Mouse (Mus musculus): Measurements from ENCODE around the gene Krt14.
"Not testable (repeated sequence)": the region's sequence is repeated elsewhere in the genome, so short reads cannot be mapped to it uniquely, and the experiment has no call there.

The Krt14 gene

DNA sequence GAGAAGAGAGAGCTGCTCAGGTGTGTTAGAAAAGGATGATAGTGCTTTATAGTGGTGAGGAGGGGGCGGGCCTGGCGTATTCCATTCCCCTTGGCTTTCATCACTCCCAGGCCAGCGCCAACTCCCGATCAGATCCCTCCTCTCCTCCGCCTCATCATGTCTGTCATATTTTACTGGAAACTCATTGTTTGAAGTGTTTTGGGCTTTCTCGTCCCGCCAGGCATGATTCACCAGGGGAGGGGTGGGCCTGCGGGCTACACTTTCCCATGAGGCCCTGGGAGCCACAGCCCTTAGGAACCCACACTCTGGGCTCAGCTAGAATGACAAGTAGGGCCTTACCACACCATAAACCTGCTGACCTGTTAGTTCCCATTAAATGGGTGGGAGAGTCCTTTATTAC is at the start of gene Krt14:
Gene Krt14 (minus strand): TSS at position 51 of the 400 bp plus-strand sequence.
- no peak for DNase-seq

DNA sequence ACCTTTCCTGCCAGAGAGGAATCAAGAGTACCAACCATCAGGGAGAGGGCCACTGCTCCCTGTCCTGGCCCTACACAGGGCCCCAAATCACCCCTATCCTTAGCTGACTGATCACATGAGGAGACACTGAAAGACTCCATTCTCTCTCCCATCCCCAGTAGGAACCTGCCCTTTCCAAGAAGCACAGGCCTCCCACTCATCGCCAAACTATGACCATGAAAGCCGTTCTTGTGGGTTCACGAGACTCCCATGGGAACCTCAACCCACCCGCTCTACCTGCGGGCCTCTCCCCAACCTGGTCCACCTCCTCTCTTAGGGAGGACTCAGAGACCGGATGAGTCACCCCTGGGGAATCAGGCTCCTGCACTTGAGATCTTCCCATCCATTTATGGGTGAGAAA is 48.2 kb upstream of the Krt14 start:
- no peak for DNase-seq

DNA sequence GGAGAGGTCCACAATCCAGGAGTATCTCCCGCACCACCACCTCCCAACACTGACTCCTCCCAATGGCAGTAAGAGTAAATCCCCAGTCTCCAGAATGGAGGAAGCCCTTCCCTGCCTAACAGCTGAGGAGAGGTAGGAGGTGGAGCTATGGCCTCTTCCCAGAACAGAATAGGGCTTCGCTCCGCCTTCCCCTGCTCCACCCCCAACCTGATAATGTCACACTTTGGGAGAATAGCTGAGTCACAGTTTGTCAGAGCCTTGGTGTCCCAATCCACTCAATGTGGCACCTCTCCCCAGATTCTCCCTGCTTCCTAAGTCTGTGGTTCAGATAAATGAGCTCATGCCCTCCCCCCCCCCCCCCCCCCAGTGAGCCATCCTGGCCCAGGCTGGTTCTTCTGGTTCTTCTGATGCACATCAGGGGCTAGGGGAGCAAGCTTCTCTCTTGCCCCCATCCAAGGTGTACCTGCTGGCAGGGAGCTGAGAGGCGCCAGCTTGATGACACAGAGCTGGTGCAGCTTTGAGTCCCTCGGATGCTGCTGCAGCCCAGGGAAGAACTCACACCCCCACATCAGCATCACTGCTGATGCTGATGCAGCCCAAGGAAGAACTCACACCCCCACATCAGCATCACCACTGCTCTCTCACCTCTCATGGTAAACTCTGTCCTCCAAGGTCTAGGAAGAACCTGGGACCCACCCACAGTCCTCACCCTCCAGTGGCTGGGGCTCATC is 47.2 kb upstream of the Krt14 start:
- DNase-seq = no peak

DNA sequence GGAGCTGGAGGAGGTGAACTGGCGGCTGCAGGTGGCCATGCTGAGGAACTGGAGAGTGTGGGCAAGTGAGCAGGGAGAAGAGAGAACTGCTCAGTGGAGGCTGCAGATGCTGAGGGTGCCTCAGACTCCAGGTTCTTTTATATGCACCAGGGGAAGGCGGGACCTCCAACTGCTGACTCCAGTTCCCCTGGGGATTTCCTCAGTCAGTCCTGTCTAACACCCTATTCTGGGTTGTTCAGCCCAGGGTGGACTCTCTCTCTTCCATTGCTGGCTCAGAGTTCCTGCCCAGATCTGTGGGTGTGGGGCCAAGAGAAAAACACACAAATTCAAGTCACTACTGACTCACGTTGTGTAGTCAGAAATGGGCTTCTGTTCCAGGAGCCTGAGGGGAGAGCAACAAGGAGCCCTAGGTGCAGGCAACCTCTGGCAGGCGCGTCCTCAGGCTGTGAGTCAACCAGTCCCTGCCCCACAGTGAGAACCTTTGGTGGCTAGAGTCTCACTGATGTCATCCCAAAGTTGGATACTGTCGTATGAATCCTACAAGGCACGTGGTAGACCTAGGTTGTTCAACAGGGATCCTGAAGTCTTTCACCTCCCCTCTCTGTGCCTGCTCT is 41.6 kb upstream of the Krt14 start, which contains the start of gene Krt16:
Gene Krt16 (minus strand): TSS at position 51 of the 614 bp plus-strand sequence.
- no peak for DNase-seq

DNA sequence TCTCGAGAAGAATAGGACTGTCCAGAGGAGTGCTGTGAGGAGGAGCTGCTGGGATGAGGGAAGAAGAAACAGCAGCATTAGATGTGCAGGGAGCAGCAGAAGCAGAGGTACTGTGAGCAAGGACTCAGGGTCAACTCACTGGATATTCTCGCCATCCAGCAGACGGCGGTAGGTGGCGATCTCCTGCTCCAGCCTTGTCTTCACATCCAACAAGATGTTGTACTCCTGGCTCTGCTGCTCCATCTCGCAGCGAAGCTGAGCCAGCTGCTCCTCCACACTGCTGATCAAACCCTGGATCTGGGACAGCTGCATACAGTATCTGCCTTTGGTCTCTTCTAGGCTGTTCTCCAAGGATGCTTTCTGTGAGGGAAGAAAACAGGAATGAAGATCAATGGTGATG is 39.1 kb upstream of the Krt14 start:
- not testable (repeated sequence) for DNase-seq

DNA sequence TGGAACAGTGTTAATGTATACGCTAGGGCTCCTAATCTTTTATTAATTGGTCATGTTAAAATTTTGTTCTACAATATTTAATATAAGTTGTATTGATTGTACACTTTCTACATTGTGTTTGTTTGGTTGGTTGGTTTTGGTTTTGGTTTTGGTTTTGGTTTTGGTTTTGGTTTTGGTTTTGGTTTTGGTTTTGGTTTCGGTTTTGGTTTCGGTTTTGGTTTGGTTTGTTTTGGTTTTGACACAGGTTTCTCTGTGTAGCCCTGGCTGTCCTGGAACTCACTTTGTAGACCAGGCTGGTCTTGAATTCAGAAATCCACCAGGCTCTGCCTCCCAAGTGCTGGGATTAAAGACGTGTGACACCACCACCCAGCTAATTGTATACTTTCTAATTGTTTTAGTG is 32.9 kb upstream of the Krt14 start:
- not testable (repeated sequence) for DNase-seq

DNA sequence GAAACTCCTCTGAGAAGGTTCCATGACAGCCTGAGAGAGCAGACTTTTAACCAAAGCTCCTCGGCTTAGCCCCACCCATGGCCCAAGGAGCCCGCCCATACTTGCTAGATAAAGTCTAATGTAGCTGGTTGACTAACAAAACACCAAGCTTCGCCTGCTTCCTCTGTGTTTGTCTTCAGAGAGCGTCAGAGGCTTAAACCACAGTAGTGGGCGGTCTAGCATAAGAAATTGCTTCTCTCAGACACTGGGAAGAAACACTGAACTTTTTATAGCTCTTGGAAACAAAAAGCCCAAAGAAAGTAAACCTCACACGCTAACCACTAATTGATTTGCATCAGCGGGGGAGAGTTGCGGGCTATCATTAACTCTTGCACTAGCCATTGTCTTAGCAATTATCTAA is 14.4 kb upstream of the Krt14 start:
- DNase-seq = no peak

DNA sequence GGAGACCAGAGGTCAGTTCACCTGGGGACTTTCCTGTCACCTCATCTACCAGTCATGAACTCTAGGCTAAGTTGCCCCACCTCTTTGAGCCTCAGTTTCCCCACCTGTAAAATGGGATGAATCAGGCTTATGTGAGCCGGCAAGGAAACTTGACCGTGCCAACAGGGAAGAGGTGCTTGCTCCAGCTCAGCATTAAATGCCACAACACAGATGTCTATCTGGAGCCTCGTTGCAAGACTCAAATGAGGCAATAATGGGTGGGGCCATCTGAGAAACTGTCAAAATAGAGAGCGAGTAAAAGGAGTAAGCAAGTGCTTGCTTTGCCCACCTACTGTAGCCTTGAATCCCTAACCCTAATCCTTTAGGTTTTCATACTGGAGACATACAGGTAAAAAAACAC is 12.0 kb upstream of the Krt14 start:
- DNase-seq = no peak

DNA sequence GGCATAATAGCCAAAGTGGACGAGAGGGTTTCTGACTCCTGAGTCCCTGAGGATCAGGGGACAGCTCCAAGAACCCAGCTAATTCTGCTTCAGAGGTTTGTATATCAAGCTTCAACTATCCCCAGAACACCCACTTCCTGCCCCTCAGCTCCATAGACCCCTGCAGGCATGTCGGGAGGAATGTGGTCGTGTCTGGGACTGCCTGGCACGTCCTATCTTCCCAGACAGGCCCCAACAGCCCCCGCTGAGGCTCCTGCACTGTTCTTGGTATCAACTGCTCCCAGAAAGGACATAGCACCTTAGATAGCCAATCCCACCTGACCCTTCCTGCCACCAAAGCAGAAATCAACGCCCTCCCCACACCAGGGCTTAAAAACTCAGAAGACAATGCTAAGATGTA is 1.2 kb upstream of the Krt14 start:
- no peak for DNase-seq

DNA sequence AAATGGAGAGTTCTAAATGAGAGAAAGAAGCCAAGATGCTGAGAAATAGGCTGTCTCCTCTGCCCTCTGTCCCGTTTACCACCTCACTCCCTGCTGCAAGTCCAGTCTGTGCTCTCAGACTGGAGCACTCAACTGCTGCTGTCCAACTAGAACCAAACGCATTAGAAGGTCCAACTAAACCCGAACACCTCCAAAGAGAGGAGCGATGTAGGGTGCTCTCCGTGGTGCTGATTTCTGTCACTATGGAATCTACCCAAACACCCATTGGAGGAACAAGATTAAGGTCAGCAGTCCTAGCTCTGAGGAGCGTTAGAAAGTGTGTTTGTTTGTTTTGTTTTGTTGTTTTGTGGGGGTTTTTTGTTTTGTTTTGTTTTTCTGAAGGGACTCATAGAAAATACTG is 3.9 kb downstream of the Krt14 start:
- DNase-seq = no peak

DNA sequence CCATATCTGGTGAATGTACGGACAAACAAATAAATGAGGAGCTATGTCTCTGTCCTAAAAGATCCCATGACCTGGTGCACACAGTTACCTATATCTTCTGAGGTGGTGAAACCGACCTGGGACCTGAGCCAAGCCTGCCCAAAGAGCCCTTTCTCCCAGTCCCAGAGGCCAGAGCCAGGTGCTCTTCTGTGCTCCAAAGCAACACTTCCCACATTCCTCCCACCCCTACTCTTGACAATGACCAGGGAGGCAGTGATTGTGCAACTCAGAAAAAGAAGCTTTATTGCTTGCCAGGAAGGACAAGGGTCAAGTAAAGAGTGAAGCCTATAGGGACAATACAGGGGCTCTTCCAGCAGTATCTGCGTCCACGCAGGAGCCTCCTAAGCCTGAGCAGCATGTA is 4.4 kb downstream of the Krt14 start:
- no peak for DNase-seq

DNA sequence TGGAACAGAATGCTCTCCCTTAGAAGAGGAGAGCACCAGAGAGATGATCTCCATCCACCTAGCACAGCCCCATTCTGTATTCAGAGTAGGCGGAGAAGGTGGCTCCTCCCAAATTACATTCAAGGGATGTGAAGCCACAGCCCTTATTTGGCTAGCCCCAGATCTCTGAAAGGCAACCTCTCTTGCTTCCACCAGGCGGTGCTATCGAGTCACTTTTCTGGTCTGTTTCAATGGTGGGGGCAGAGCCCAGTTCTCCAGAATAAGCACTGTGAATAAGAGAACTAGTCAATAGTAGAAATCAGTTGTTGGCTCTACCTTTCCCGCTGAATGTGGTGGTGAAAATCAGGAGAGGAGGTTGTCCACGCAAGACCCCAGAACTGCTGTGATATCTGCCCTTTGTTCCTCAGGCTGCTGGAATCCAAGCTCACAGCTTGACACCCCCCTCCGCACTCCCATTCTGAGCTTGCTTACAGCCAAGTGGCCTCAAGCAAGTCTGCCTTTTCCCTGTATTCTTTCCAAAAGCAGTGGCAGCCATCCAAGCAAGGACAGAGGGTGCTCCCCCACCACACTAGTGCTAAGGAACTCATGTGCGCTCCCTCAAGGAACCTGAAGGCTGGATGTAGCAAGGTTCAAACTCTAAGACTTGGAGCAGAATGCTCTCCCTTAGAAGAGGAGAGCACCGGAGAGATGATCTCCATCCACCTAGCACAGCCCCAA is 7.1 kb downstream of the Krt14 start:
- DNase-seq = no peak

DNA sequence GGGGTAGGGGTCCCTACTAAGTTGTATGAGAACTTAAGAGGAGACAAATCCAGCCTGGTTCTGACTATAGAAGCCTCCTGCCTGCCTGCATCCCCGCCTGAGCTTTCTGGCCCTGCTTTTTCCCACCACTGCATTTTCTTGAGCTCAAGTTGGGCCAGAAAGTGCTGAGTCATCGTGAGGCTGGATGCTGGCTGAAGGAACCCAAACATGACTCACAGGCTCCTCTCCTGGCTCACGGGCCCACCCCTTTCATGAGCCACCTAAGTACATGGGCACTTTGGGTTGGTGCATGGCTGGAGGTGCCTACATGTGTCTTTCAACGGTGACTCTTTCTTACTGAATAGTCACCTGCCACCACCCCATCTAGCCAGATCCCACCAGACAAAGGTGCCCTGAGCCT is 8.7 kb downstream of the Krt14 start:
- no peak for DNase-seq

DNA sequence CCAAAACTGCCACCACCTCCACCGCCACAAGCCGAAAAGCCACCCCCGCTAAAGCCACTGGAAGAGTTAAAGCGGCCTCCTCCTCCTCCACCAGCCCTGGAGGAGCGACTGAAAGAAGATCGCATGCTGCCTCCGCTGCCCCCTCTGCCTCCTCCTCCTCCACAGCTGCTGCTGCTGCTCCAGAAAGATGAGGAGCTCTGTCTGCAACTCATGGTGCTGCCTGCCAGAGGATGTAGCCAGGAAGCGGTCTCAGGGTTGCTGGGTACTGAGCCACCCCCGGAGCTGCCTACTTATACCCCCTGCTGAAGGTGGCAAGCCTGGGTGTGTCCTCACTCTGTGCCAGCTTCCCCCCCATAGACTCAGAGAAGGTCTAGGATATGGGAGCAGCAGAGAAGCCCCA is 14.4 kb downstream of the Krt14 start, which contains the start of gene Krt9:
Gene Krt9 (minus strand): TSS at position 255 of the 400 bp plus-strand sequence.
- DNase-seq = no peak

DNA sequence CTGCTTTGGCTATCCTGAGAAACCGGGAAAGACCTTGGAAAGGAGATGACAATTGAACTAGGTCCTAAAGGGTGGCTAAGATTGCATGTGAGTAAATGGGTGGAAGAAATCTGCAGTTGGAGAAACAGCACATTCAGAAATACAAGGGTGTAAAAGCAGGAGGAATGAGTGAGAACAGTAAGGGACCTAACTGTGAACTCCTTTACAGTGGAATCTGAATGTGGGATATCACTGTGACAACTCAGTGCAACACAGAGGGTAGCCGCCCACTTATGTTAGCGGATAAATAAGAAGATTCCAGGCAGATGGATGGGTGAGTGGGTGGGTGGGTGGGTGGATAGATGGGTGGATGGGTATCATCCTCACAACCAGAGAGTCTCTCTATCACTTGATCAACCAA is 15.5 kb downstream of the Krt14 start:
- no peak for DNase-seq

DNA sequence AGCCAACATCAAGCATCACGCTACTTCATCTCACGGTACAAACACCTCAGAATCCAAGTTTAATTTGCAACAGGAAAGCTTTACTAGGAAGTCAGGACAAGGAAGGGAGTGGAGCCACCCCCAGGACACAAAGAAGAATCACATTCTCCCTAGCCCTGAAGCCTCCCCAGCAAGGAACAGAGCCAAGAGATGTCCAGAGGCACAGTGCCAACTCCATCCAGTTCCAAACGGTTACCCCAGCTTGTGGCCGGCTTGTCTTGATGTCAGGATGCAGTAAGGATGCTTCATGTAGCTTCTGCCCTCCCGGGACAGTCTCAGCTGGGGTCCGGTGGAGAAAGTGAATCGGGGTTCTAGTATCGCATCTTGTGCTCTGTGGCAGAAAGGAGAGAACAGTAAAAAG is 20.6 kb downstream of the Krt14 start:
- DNase-seq = no peak

DNA sequence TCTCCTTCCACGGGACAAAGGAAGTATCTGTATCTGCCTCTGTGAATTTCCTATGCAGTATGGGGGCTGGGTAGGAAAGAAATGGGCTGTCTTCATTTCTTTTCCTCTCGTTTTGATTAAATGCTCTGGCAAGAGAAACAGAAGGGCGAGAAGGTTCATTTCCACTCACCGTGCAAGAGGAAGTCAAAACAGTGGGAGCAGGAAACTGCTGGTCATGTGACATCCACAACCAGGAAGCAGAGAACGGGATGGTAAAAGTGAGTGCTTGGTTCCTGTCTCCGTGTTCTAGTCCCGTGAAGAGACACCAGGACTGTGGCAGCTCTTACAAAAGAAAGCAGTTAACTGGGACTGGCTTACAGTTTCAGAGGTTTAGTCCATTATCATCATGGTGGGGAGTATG is 25.6 kb downstream of the Krt14 start:
- DNase-seq = no peak

DNA sequence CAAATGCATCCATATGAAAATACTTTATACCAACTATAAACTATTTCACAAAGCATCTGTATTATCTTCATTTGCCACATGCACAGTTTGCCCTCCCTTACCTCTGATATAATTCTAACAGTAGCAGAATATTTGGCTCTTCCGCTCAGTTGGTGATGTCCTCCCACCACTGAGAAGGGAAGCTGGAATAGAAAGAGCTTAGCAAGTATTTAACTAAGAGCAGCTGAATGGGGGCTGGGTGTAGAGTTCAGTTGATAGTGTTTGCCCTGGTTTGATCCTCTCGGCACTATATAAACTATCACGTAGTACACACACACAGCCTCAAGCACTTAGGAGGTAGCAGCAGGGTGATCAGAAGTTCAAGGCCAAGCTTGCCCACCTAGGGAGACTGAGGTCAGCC is 28.1 kb downstream of the Krt14 start:
- no peak for DNase-seq

DNA sequence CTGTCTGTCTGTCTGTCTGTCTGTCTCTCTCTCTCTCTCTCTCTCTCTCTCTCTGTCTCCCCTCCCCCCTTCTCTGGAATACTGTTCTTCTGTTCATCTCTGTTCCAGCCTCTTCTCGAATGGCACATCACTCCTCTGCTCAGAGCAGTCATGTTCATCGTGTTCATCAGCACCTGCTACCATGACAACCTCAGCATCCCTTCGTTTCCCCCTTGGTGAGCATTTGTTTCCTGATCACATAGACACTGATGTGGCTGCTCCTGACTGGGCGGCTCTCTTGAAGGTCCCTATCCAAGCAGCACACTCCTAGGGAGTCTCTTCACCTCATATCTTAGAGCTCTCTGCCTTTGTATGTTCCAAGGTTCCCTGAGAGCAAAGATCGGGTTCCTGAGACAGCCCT is 29.0 kb downstream of the Krt14 start:
- no peak for DNase-seq

DNA sequence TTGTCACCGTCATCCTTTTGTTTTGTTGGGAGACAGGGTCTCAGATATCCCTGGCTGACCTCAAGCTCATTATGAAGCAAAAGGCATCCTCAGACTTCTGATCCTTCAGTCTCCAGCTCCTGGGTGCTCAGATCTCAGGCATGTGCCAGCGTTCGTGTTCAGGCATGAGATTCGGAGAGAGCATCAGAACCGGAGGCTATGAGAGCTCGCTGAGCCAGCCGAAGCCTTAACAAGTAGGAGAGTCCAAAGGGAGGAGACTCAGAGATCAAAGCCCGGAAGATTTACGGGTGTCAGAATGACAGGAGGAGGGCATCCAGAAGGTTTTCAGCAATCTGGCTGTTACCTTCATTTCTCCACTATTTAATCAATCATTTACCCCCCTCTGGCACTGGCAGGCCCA is 30.6 kb downstream of the Krt14 start:
- DNase-seq = no peak

DNA sequence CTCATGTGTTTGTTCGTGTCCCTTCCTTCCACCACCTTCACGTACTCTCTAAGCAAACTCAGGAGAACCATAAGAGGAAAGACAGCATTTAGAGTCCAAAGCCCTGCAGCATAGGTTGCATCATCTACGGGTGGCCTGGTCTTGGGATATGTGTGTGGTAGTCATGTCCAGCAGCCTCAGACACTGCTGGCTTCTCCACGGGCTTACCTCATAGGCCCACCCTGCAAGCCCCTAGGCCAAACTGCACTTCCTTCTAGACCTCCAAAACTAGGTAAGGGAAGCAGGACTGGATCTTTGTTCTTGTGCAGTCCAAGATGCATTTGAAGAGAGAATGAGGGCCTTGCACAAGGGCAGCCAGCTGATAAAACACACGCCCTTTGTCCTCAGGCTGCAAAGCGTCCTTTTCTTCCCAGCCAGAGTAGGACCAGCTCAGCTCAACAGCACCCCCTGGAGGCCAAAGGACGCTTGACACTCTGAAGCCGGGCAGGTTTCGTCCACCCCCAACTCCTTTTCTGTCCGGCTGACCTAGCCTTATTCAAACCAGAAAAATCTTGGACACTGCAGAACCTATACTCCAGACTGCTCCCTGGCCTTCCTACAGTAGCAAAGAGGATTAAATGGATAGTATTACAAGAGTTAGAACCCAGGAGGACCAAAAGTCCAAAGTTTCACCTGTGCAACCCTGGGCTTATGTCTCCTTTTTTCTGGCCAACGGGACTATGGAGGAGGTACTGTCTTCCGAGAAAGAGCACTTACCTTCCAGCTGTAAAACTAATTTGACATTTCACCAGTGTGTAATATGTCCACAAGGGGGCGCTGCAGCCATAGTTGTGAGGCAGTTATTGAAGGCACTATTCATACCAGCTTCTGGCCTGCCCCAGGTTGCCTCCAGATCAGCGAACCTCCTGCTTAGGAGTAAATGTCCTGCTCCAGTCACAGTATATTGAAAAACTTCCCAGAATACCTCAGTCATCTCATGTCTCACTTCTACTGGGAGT is 38.3 kb downstream of the Krt14 start:
- peak; percentile 26 for DNase-seq

DNA sequence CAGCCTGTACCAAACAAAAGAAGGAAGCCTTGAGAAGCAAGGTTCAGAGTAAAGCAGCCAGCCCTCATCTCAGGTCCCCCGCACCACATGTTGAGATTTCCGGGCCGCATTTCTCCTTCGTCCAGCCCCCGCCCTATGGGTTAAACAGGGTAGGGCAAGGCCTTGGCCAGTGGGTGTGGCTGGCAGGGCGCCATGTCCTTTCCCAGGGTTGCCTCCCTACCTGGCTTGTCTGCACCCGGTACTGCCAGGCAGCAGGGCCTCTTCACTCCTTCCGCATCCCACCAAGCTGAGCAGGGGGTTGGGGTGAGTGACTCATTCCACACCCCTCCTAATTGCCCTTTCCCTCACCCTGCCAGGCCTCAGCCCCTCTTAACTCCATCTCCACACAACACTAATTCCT is 39.3 kb downstream of the Krt14 start:
- no peak for DNase-seq

DNA sequence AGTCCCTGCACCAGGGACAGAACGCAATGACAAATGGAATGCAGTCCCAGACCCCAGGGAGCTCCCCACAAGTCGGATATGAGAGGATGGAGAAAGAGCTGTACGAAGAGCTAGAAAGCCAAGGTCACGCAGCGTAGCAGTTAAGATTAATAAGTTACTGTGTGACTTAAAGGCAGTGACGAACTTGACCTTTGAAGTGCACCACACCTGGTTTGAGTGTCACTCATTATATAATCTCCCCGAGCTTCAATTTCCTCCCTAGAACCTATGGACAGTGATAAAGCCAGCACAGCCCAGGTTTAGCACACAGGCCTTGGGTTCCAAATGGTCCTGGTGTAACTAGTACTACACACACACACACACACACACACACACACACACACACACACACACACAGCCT is 43.0 kb downstream of the Krt14 start:
- DNase-seq = peak; percentile 24
